Mouse (Mus musculus) layer of hippocampus, postnatal 25 days (tissue): ENCODE results near the gene Dnah8. TPM values are rescaled to one million over a fixed set of nuclear protein-coding genes. Genes with fewer than 3 reads are reported as not detected.
A peak's percentile ranks its signal among the peaks of the same experiment; 100 is the strongest.
"Not testable (repeated sequence)": the region's sequence is repeated elsewhere in the genome, so short reads cannot be mapped to it uniquely, and the experiment has no call there.

Source experiments
- DNase-seq, 2 experiments: peaks; one replicate each; pipeline ENCODE4 v3.0.0; 2022; ENCODE audit warnings: mixed read lengths in 2 of 2, low spot score in 1 of 2; ENCODE audit errors: extremely low spot score in 1 of 2
- total RNA-seq, 2 experiments: library from RNA; stranded (reverse); gene quantifications; 2 replicates each; pipeline ENCODE4 v1.2.3; 2021

The Dnah8 gene
- 1 to 10 TPM; 1.6 to 2.4 TPM for total RNA-seq

- not testable (repeated sequence) for DNase-seq
These were observed at the start of gene Dnah8 for GRCm38 (mm10) chr17:30624132-30624531. Gene Dnah8, plus strand, starts transcription at chr17:30624354.

DNA sequence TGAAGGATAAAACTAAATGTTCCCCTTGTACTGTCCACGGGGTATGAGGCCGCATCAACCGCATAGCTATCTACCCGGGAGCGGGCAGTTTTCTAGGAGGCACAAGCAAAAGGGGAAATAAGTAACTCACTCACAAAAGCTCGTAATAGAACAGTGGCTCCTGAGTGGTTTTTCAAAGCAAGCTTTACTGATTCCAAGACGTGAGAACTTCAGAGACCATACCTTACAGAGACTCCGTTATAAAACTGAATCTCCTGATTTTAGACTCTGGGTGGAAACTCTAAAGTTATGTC is 49.4 kb upstream of the Dnah8 start:
- no peak for DNase-seq

- DNase-seq: peak; percentile 49 to 53
These were observed 48.8 kb upstream of the Dnah8 start for GRCm38 (mm10) chr17:30575121-30575904.

GRCm38 (mm10) chr17:30575941-30576773 is 48.0 kb upstream of the Dnah8 start, which contains the start of gene Btbd9:
Gene Btbd9, minus strand, starts transcription at chr17:30576488.
- peak; percentile 96 to 99 for DNase-seq

DNA sequence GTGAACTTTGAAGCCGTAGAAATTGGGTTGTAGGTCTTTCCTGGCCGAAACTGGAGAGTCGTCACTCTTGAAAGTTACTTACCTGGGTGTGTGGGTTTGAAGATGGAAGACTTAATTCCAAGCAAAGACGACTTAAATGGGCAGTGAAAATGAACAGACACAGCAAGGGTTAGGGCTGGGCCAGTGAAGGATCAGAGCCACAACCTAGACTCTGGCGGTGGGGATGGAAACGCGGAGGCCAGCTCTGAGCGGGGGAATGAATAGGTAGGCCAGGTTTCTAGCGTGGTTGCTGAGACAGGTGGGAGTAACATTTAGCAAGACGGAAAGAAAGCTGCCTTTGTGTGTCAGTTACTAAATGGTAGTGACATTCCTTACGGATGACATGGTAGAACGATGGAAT is 47.2 kb upstream of the Dnah8 start:
- DNase-seq: no peak

DNA sequence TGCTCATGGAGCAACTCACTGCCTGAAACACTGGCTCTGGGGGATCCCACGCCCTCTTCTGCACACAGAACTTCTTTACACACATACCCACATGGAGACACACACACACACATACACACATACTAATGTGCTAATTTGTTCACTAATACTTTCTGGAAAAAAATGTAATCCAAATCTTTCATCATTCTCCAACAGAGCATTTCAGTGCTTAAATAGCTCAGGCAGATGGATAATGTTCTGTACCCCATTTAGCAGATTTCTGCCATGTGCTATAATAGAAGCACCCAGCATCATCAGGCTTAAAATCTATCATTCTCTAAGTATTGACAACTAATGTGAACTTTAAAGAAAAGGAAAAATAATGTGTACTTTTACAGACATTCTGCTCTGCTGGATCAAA is 43.4 kb upstream of the Dnah8 start:
- DNase-seq: peak in 1 of 2 experiments; percentile 31

DNA sequence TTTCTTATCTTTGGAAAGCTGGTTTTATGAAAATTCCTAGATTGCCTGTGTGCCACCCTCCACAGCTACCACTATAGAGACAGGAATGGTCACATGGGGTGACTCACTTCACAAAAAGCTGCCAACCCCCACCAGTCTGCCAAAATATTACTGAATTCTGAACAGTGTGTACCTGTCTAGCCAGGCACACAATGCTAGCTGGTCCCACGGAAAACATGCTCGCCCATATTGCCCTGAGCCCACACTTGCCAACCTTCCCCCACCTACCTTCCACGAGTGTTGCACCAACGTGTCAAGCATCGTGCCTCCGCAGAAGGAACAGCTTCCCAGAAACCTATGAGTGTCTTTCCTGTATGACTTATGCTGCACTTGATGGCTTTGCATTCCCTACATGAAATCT is 43.0 kb upstream of the Dnah8 start:
- peak; percentile 59 to 64 for DNase-seq

DNA sequence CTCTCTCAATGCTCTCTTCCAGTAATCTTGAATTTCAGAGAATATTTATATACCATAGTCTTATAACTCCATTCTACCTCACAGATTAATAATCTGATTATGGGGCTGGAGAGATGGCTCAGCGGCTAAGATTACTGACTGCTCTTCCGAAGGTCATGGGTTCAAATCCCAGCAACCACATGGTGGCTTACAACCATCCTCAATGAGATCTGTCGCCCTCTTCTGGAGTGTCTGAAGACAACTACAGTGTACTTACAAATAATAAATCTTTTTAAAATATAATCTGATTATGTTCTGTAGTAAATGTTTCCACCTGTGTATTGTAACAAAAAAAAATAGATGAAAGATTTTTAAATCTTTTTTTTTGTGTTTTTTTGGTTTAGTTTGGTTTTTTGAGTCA is 41.8 kb upstream of the Dnah8 start:
- DNase-seq: no peak

DNA sequence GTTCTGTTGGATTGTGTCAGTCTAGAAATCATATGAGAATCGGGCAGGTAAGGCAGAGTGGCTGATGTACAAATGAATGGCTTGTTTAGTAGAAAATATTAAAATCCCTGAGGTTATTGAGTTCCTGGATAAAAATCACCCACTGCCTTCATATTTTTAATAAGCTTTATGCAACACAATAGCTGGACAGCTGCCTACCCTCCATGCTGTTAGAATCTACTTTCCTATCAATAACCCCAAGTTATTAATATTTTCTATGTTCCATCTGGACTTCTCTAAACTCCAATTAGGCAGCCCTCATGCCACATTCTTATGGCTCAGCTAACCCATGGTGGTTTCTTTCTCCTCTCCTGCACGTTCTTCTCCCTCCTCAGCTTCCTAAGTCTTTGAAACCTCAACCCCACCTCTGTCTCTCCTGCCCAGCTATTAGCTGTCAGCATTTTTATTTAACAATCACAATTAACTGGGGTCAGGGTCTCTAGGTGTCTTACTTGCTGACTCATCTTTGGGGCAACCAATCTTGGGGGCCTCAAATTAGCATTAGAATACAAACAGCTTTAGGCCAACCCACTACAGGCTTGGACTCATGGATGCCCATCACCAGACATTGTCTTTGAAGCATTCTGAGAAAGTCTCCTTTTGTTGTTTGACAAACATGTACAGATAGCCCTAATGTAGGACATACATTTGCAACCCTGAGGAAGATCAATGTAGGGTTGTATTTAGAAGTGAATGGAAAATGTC is 40.7 kb upstream of the Dnah8 start:
- DNase-seq: no peak

DNA sequence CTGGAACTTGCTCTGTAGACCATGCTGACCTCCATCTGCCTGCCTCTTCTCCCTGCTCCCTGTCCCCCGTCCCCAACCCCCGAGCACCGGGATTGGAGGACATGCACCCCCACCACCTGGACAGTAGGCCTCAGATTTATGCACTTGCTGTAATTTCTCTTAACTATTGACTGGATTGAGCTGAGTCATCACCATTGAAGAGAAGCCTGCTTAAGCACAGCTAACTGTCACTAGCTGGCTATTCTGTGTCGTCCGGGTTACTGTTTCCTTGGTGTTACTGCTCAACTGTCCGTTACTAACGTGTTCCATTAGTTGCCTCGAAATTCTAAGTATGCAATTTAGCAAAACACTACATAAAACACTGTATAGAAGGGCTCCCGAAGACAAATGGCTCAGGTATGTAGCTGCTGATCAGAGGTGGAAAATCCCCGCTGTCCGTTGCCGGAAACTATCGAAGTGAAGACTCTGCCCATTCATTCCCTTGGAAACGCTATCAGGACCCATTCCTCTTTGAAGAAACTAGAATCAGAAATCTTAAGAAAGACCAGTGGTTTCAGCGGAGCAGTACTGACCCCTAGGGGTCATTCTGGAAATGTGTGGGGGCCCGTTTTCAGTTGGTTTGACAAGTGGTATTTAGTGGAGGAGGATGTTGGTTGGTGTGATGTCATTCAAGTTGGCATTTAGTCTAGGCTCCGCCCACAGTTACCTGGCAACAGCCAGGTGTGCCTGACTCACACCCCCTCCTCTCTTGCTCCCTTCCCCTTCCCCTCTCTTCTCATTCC is 33.5 kb upstream of the Dnah8 start:
- peak; percentile 52 to 60 for DNase-seq

DNA sequence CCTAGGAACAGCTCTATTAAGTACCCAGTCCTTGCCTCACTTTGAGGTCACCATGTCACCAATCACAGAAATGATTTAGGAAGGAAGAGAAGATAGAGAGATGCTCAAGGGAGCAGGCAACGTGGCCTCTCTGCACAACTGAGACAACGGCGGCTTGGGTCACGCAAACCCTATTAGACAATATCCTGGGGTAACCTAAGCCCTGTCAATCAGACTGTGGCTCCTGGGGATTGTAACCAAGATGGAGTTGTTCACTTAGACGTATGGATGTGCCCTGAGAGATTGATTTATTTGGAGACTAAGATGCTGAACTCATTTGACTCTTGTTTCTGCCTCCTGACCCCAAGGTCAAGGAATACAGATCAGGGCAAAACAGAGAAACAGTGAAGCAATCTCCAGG is 29.7 kb upstream of the Dnah8 start:
- DNase-seq: no peak

- DNase-seq: no peak
These were observed 29.3 kb upstream of the Dnah8 start for GRCm38 (mm10) chr17:30594846-30595245.

DNA sequence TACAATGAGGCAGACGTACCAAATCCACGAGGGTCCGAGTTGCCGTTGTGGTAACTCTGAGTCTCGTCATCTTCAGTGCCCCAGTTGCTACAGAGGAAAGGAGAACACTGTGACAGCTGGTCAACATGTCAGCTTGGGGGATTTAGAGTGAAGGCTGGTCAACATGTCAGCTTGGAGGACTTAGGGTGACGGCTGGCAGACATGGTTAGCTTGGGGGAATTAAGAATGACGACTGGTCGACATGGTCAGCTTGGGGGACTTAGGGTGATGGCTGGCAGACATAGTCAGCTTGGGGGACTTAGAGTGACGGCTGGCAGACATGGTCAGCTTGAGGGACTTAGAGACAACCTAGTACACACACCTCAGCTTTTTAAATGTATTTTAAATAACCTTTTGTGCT is 26.4 kb upstream of the Dnah8 start:
- DNase-seq: no peak

DNA sequence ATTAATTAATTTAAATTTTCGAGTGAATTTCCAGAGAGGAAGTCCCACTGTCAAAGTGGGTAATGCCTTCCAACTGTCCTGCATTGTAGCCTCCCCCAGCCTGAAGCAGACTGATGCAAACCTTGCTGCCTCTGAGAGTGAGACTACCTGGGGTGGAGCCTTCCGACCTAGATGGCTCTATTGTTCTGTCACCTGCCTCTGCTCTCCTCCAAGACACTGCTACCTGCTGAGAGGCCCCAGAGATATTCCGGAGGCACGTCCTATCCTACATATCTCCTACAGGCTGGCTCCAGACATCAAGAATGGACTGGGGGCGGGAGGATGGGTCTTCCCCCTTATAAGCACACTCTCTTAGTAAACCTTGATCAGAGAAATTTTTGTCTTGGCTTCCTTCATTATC is 25.9 kb upstream of the Dnah8 start:
- DNase-seq: no peak

- no peak for DNase-seq
These were observed 22.0 kb upstream of the Dnah8 start for GRCm38 (mm10) chr17:30602175-30602574.

DNA sequence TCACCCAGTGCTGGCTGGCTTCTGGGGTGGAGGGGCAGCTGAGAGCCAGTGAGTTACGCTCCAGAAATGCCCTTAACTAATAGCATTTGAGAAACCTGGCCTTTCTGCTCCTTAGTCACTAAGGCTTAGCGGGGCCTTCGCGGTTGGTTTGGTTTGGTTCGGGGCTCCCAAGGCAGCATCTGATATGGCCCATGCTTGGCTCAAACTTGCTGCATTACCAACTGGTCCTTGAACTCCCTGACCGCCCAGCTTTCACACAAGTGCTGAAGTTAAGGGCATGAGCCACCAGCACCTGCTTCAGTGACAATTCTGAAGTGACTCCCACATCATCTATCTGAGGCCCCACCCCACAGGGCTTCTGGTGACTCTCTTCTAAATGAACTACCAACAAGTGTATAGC is 19.9 kb upstream of the Dnah8 start:
- no peak for DNase-seq

- no peak for DNase-seq
These were observed 19.2 kb upstream of the Dnah8 start for GRCm38 (mm10) chr17:30605001-30605400.

GRCm38 (mm10) chr17:30606206-30606605 is 17.9 kb upstream of the Dnah8 start:
- no peak for DNase-seq

GRCm38 (mm10) chr17:30606634-30607081 is 17.5 kb upstream of the Dnah8 start:
- DNase-seq: no peak

- no peak for DNase-seq
These were observed 16.8 kb upstream of the Dnah8 start for GRCm38 (mm10) chr17:30607330-30607729.
